Mouse (Mus musculus) bone marrow, adult 2 months (tissue): ENCODE data around the gene Parp14. TPM values are rescaled to one million over a fixed set of nuclear protein-coding genes. Genes with fewer than 3 reads are reported as not detected.
"Not testable (repeated sequence)": the region's sequence is repeated elsewhere in the genome, so short reads cannot be mapped to it uniquely, and the experiment has no call there.

Experiments
- H3K27ac ChIP-seq: fragments of 200-500 bp; 2 replicates; pipeline ENCODE4 v1.5.1; 2012; ENCODE audit warnings: low read depth, mild to moderate bottlenecking, control low read depth, inconsistent platforms, low read length; ENCODE audit not compliant: control insufficient read depth, poor library complexity, insufficient read depth
- H3K4me1 ChIP-seq: fragments of 200-500 bp; 2 replicates; pipeline ENCODE4 v1.6.1; 2011; ENCODE audit warnings: low read length; ENCODE audit not compliant: control insufficient read depth, insufficient read depth
- H3K4me3 ChIP-seq: fragments of 200-500 bp; replicated peaks from 2 replicates; pipeline ENCODE3; 2011; ENCODE audit warnings: mild to moderate bottlenecking, low read depth, low read length, control low read depth; ENCODE audit not compliant: control insufficient read depth
- CTCF ChIP-seq: fragments of 200-500 bp; IDR thresholded peaks from 2 replicates; pipeline ENCODE4 v1.5.1; 2011; ENCODE audit warnings: low read length, control low read depth; ENCODE audit not compliant: control insufficient read depth, insufficient read depth
- POLR2A ChIP-seq: fragments of 200-500 bp; IDR thresholded peaks from 2 replicates; pipeline ENCODE4 v1.6.1; 2011; ENCODE audit warnings: low read depth, mild to moderate bottlenecking, control low read depth, low read length, borderline replicate concordance; ENCODE audit not compliant: control insufficient read depth
- WGBS: fragments of 180-500 bp; shearing (Covaris S2); methylation state at CpG from one replicate; pipeline ENCODE4 v1.1.7; 2018; 5-methylcytosine and 5-hydroxymethylcytosine counted together
- polyA plus RNA-seq: library from polyadenylated mRNA; stranded (reverse); fragments of >200 nt; gene quantifications from 2 replicates; pipeline ENCODE4 v1.2.4, GENCODE M21; 2011; ENCODE audit warnings: low replicate concordance; ENCODE audit not compliant: missing spikeins, insufficient read depth, insufficient read length

Parp14 gene
- polyA plus RNA-seq, 1 experiment, result 17.2 TPM

DNA sequence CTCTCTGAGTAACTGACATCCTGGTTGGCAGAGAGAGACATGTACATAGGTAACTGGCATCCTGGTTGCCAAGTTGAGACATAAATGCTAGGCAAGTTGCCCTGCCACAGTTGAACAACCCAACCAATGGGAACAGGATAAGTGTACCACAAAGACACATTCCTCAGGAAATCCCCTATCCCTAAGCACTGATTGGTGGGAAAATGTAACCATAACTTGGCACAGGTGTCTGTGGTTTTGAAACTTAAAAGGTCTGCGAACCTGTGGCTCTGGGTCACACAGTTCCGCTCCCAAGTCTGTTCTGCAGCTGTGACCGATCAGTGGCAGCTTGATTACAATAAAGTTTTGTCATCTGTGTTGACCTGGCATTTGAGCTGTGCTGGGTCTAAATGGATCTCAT is 34.0 kb upstream of the Parp14 start:
- WGBS, result 67% methylated on average over 3 of the region's 3 CpGs
- H3K4me3 ChIP-seq, result no peak overlapping the region
- no peak for TF ChIP-seq POLR2A
- TF ChIP-seq CTCF, result no peak
- H3K4me1 ChIP-seq, result peaks cover 8% of the 10 kb centered on the region
- H3K27ac ChIP-seq, result no peak overlapping the region

DNA sequence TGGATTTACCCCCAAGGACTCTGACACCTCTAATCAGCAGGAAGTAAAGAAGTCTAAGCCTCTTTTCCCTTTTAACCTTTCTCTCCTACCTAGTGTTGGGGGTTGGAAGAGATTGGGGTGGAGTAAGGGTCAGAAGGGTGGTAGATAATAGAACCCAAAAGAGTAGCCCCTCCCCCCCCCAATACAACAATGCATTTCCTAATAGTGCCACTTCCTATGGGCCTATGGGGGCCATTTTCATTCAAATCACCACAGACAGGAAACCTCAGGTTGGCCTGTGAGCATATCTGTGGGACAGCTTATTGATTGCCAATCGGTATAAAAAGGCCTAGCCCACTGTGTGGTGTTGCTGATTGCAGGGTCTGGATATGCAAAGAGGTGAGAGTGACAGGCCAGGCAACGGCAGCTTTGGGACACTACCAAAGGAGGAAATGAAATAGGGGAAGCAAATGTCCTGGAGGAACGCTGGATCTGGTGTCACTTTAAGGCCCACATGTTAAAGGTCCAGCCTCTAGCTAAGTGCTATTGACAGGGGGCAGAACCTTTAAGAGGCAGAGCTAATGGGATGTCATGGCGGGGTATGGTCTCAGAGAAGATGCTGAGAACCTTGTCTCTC is 32.9 kb upstream of the Parp14 start:
- WGBS, result 32% methylated on average over 4 of the region's 4 CpGs
- peaks cover 8% of the 10 kb centered on the region for H3K4me1 ChIP-seq
- TF ChIP-seq POLR2A, result no peak
- no peak for TF ChIP-seq CTCF
- no peak overlapping the region for H3K4me3 ChIP-seq
- H3K27ac ChIP-seq, result no peak overlapping the region; the same call in 1 of the 2 replicates

DNA sequence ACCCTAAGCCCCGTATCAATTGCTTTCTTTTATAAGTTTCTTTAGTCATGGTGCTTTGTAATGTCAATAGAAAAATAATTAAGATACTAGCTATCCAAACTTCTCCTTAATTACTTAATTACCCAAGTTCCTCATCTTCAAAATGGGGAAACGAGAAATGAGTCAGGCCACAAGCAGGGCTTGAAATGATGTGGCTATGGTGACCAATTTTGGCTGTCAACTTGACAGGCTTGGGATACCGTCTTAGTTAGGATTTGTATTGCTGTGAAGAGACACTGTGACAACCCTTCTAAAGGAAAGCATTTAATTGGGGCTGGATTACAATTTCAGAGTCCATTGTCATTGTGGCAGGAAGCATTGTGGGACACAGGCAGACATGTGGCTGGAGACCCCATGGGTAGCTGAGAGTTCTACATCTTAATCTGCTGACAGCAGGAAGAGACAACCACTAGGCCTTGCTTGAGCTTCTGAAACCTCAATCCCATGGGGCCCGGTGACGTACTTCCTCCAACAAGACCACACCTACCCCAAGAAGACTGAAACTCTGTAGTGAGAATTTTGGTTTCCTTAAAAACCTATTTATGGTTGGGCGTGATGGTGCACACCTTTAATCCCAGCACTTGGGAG is 31.8 kb upstream of the Parp14 start:
- H3K4me3 ChIP-seq, result no peak overlapping the region
- TF ChIP-seq CTCF (no peak), POLR2A (no peak)
- WGBS, result 45% methylated on average over 6 of the region's 6 CpGs
- H3K27ac ChIP-seq, result peak overlapping the region; percentile 6; the same call in 1 of the 2 replicates
- peaks cover 8% of the 10 kb centered on the region for H3K4me1 ChIP-seq

DNA sequence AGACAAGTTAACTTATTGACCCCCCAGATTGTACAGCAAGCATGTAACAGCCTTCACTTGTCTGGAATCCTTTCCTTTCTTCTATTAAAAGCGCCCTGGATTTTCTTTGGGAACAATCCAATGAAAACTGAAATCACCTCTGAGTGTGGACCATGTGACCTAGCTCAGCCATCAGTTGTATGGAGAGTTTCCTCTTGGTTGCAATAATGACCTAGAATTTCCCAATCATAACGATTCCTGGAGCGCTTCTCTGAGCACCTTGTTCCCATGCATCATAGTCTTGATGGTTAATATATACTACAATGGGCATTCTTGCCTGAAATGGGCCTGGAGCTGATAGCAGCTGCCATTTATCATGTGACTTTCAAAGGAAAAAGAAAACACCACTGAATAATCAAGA is 29.2 kb upstream of the Parp14 start:
- TF ChIP-seq POLR2A (no peak), CTCF (no peak)
- Histone ChIP-seq H3K4me3 (no peak overlapping the region), H3K27ac (no peak overlapping the region), H3K4me1 (peaks cover 8% of the 10 kb centered on the region)
- WGBS, result 53% methylated on average over 3 of the region's 3 CpGs

DNA sequence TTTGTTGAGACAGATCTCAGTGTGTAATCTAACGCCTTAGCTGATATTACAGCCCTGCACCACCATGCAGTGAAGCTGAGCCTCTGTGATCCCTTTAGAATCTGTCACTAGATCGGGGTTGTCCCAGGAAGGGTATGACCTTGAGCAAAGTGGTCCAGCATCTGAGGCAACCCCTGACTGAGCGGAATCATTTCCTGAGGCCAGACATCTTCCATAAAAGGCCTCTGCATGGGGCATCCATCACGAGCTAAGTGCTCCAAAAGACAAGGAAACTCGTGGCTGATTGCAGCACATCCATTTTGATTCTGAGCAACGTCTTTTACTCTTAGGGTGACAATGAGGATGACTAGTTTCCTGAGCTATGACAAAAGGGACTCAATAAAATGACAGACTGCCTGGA is 23.7 kb upstream of the Parp14 start:
- Histone ChIP-seq H3K27ac (no peak overlapping the region), H3K4me1 (no peaks in the 10 kb centered on the region; the same call in 1 of the 2 replicates), H3K4me3 (no peak overlapping the region)
- no peak for TF ChIP-seq CTCF
- TF ChIP-seq POLR2A, result no peak
- 55% methylated on average over 6 of the region's 6 CpGs for WGBS

DNA sequence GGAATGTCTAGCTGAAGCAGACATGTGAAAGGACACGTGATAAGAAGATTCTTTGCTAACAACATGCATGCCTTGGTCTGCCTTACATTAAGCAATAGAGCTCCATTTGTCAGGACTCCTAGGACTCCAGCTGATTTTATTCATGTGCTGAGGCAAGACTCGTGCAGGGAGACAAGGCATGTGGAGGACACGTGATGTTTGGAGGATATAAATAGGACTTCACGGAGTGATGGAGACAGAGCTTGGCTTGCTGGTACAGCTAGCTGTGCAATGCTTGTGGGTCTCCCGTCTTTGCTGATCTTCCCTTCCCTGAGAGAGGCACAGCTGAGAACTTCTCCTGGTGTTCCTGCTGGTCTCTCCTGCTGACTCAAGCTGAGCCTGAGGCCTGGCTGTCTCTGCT is 20.3 kb upstream of the Parp14 start:
- not testable (repeated sequence) for H3K4me1 ChIP-seq, H3K27ac ChIP-seq, H3K4me3 ChIP-seq
- WGBS, result 73% methylated on average over 5 of the region's 5 CpGs

DNA sequence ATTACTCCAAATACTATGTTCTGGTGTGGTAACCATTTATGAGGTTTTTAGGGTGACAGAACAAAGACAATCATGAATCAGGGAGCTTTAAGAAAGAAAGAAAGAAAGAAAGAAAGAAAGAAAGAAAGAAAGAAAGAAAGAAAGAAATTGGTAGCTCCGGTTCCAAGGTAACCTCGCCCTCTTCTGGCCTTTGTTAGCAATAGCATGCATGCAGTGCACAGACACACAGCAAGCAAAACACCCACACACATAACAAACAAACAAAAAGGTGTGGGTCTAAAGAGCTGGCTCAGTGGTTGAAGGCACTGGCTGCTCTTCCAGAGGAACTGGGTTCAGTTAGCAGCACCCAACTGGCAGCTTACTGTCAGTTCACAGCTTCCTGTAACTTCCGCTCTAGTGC is 19.3 kb upstream of the Parp14 start:
- Histone ChIP-seq H3K27ac (no peak overlapping the region), H3K4me3 (no peak overlapping the region), H3K4me1 (no peaks in the 10 kb centered on the region; the same call in 1 of the 2 replicates)
- WGBS, result 77% methylated on average over 3 of the region's 3 CpGs
- TF ChIP-seq POLR2A (no peak), CTCF (peak; percentile 38)

DNA sequence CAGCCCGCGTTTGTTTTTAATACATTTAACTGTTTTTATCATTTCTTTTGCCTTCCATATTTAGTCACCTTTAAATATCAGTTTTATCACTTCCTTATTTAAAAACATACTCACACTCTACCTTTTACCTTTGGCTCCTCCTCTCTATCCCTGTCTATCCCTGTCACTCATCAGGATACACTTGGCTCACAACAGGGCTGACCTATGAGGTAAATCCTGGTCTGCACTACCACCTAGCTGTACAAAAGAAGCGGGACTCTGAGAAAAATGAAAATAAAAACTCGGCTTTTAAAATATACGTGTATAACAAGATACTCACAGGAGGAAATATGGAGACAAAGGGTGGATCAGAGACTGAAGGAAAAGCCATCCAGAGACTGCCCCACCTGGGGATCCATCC is 17.6 kb upstream of the Parp14 start:
- Histone ChIP-seq H3K4me3 (no peak overlapping the region), H3K27ac (no peak overlapping the region), H3K4me1 (no peaks in the 10 kb centered on the region)
- no peak for TF ChIP-seq POLR2A
- no peak for TF ChIP-seq CTCF
- 87% methylated on average over 5 of the region's 5 CpGs for WGBS

DNA sequence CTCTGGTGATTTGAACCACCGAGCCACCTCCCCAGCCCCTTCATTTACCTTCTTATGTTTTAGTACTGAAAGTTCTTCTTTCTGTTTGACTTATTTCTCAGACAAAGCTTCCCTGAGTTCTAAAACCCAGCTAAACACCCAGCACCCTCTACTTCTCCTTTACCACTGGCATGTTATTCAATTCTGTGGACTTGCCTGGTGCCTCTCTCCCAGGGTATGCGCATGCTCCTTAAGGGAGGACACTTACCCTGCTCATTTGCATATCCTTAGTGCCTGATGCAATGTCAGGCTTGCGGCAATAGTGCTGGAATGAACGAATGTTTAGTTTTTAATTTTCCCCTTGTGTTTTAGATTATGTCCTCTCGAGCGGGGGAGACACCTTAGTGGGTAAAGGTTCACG is 16.8 kb upstream of the Parp14 start:
- Histone ChIP-seq H3K27ac (0 out of 2 replicates have a peak overlapping the region, but pooled peaks have one; percentile 7), H3K4me3 (no peak overlapping the region), H3K4me1 (no peaks in the 10 kb centered on the region)
- WGBS, result 62% methylated on average over 7 of the region's 7 CpGs
- TF ChIP-seq POLR2A (no peak), CTCF (no peak)
